Mouse (Mus musculus) cortical plate, adult 2 months (tissue): Measurements from ENCODE around the gene Schip1. TPM values are rescaled to one million over a fixed set of nuclear protein-coding genes. Genes with fewer than 3 reads are reported as not detected.

ENCODE experiments used
- H3K27ac ChIP-seq: fragments of 200-500 bp; 2 replicates; pipeline ENCODE4 v1.5.1; 2012; ENCODE audit warnings: low read length, control low read depth, inconsistent platforms; ENCODE audit not compliant: insufficient read depth
- H3K4me1 ChIP-seq: fragments of 200-500 bp; 2 replicates; pipeline ENCODE4 v1.6.1; 2011; ENCODE audit warnings: low read length; ENCODE audit not compliant: control insufficient read depth, insufficient read depth
- H3K4me3 ChIP-seq: fragments of 200-500 bp; 2 replicates; pipeline ENCODE4 v1.5.1; 2011; ENCODE audit warnings: mild to moderate bottlenecking, low read length, control low read depth; ENCODE audit not compliant: insufficient read depth
- CTCF ChIP-seq: fragments of 200-500 bp; IDR thresholded peaks from 2 replicates; pipeline ENCODE4 v1.5.1; 2011; ENCODE audit warnings: mild to moderate bottlenecking, control low read depth, low read length; ENCODE audit not compliant: insufficient read depth; ENCODE audit errors: extremely low read depth
- POLR2A ChIP-seq: fragments of 200-500 bp; IDR thresholded peaks from 2 replicates; pipeline ENCODE4 v1.6.1; 2011; ENCODE audit warnings: mild to moderate bottlenecking, low read length, control low read depth; ENCODE audit not compliant: insufficient read depth; ENCODE audit errors: extremely low read depth
- polyA plus RNA-seq: library from polyadenylated mRNA; depleted of rRNA; stranded (reverse); fragments of >200 nt; gene quantifications from 2 replicates; pipeline ENCODE4 v1.2.3, GENCODE M21; 2012

The Schip1 gene
- polyA plus RNA-seq, 1 experiment = 207 TPM

DNA sequence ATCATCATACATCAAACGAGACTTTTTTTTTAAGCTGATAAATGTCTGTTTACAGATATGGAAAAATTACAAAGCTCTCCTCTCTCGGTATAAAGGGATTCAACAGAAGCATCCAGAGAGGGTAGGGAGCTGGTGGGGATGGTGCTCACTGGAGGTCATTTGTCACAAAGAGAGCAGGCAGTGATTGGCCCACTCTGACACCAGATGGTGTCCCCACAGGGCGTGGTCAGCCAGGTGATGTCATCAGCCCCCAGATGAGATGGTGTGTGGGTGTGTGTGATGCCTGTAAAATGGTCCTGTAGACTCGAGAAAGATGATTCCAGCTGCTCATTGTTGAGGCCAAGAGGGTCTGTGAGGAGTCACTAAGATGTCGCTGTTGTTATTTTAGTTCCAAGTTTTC is 554.5 kb downstream of the Schip1 start:
- H3K27ac ChIP-seq = no peak overlapping the region
- TF ChIP-seq CTCF (no peak), POLR2A (no peak)
- H3K4me3 ChIP-seq = no peak overlapping the region
- H3K4me1 ChIP-seq = peaks cover 18% of the 10 kb centered on the region

GRCm38 (mm10) chr3:68621971-68622370 is 557.4 kb downstream of the Schip1 start:
- peaks cover 13% of the 10 kb centered on the region for H3K4me1 ChIP-seq
- H3K4me3 ChIP-seq = no peak overlapping the region
- TF ChIP-seq CTCF (no peak), POLR2A (no peak)
- H3K27ac ChIP-seq = no peak overlapping the region

DNA sequence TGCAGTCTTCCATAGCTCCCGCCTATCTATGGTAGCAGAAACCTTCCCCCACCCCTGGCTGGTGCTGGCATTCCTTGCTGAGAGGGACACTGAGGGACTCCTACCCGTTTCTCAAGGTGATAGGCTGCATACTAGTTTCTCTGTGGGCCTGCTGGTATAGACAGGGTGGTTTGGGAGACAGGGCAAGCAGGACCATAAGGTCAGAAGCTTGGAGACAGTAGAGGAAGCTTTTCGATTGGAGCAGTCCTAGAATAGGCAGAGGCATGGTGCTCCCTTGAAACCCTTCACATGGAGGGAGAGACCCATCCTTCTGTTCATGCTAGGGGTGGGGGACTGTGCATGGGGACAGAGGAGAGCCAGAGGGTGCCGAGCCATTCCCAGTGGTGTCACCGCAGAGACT is 558.4 kb downstream of the Schip1 start:
- TF ChIP-seq CTCF (no peak), POLR2A (no peak)
- Histone ChIP-seq H3K4me1 (peaks cover 13% of the 10 kb centered on the region), H3K27ac (no peak overlapping the region), H3K4me3 (no peak overlapping the region)

GRCm38 (mm10) chr3:68624471-68624870 is 559.9 kb downstream of the Schip1 start:
- TF ChIP-seq CTCF = no peak
- TF ChIP-seq POLR2A = no peak
- Histone ChIP-seq H3K4me3 (no peak overlapping the region), H3K27ac (no peak overlapping the region), H3K4me1 (0 out of 2 replicates have a peak, but pooled peaks cover 2% of the 10 kb centered on the region)

- 0 out of 2 replicates have a peak, but pooled peaks cover 1% of the 10 kb centered on the region for H3K4me1 ChIP-seq
- H3K27ac ChIP-seq = no peak overlapping the region
- no peak overlapping the region for H3K4me3 ChIP-seq
- TF ChIP-seq CTCF (no peak), POLR2A (no peak)
These were observed 565.7 kb downstream of the Schip1 start for GRCm38 (mm10) chr3:68630261-68630660.

GRCm38 (mm10) chr3:68630821-68631220 is 566.2 kb downstream of the Schip1 start:
- Histone ChIP-seq H3K27ac (no peak overlapping the region), H3K4me3 (no peak overlapping the region), H3K4me1 (0 out of 2 replicates have a peak, but pooled peaks cover 1% of the 10 kb centered on the region)
- TF ChIP-seq POLR2A (no peak), CTCF (no peak)

GRCm38 (mm10) chr3:68632714-68633113 is 568.1 kb downstream of the Schip1 start:
- no peak for TF ChIP-seq POLR2A
- no peak for TF ChIP-seq CTCF
- Histone ChIP-seq H3K4me3 (no peak overlapping the region), H3K27ac (no peak overlapping the region)

GRCm38 (mm10) chr3:68633577-68633976 is 569.0 kb downstream of the Schip1 start:
- no peak overlapping the region for H3K4me3 ChIP-seq
- H3K4me1 ChIP-seq = 0 out of 2 replicates have a peak, but pooled peaks cover 1% of the 10 kb centered on the region
- no peak overlapping the region for H3K27ac ChIP-seq
- TF ChIP-seq POLR2A (no peak), CTCF (no peak)

More at GRCm38 (mm10) chr3:68632714-68633113, 568.1 kb downstream of the Schip1 start:
- 0 out of 2 replicates have a peak, but pooled peaks cover 1% of the 10 kb centered on the region for H3K4me1 ChIP-seq

DNA sequence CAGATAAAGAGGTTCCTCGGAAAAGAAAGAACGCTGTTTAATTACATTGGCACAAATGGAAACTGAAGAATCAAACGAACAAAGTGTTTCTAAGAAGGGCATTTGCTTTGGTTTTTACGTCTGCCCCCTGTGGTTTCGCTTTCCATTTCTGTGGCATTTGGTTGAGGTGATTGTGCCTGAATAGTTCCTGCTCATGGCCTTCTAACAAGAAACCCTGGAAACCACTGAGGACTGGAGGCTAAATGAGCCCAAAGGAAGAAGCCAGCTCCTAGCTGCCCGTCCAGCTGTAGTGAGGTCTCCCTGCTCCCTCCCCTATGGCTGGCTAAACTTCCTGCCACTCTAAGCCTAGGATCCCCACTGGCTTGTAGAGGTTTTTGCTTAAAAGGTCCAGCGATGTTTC is 573.4 kb downstream of the Schip1 start:
- no peak overlapping the region for H3K27ac ChIP-seq
- H3K4me3 ChIP-seq = no peak overlapping the region
- 0 out of 2 replicates have a peak, but pooled peaks cover under 1% of the 10 kb centered on the region for H3K4me1 ChIP-seq
- TF ChIP-seq POLR2A = no peak
- no peak for TF ChIP-seq CTCF

DNA sequence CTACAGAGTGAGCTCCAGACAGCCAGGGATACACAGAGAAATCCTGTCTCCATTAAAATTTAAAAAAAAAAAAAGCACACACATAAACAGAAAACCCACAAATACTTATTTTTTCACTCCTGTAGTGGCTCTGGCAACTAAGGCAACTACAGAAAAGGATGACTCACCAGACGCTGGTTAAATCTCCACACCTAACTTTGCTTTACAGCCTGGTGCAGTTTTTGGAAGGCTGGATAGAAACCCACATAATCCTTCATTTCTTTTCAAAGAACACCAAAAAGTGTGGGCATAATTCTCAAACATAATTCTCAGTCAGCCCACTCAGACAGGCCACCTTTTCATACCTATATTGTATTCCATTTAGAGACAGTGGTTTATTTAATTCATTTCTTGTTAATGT is 574.1 kb downstream of the Schip1 start:
- Histone ChIP-seq H3K27ac (no peak overlapping the region), H3K4me1 (no peaks in the 10 kb centered on the region), H3K4me3 (no peak overlapping the region)
- TF ChIP-seq CTCF (no peak), POLR2A (no peak)

DNA sequence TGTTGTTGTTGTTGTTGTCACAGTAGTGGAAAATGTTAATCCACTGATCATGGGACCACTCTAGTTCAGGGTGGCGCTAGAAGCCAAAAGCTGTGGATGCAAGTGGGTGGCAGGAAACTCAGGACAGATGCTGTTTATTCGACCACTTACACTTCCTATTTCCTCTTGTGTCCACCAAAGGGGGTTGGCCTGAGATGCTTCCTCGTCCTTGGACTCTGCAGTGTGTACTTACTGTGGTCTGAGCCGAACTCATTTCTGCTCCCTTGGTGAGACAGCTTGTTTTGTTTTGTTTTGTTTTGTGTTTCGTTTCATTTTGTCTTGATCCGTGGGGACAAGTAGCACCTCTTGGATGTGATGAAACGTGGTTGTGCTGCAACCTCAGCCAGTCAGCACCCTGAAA is 578.3 kb downstream of the Schip1 start:
- Histone ChIP-seq H3K4me1 (no peaks in the 10 kb centered on the region), H3K27ac (no peak overlapping the region), H3K4me3 (no peak overlapping the region)
- TF ChIP-seq POLR2A (no peak), CTCF (no peak)
